Mouse (Mus musculus) c-Kit-positive CD71-positive TER-119-negative erythroid progenitor cells, embryonic 14.5 days (primary cell): ENCODE results near the gene Tmem182.

Source experiments
- DNase-seq: peaks from one replicate; pipeline ENCODE4 v3.0.0-alpha.2; 2013; ENCODE audit warnings: low read depth

The Tmem182 gene

DNA sequence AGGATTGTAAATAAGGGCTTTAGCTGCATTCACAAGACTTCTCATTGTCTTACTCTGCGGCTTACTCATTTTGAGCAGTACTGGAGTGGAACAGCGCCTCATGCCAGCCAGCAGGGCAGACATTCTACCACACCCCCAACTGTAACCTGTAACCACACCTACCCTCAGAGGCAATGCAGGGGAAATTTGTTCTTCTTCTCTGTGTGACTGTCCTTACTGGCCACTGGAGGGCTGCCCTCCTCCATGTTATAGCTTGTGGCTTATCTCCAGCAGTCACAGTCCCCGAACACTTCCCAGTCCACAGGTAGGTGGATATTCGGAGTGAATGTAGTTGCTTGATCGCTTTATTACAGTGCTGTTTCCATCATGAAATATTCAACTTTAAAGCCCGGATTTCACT, 59.6 kb downstream of the Tmem182 start:
- DNase-seq = no peak

DNA sequence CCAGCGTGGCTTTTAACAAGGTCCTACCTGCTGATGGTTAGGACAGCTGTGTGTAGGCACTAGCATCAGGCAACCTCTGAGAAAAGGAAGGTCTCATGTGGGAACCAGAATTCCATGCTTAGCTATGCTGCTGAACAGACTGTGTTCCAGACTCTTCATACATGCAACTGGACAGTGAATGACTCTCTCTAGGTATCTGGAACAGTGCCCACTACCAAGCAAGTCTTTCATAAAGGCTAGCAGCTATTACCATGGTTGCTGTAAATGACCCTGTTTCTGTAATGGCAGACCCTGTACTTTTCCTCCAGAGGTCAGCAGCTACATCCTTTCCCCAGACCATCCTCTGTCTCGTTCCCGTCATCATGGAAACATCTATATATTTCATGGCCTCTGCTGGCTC, 61.7 kb downstream of the Tmem182 start:
- DNase-seq = no peak

DNA sequence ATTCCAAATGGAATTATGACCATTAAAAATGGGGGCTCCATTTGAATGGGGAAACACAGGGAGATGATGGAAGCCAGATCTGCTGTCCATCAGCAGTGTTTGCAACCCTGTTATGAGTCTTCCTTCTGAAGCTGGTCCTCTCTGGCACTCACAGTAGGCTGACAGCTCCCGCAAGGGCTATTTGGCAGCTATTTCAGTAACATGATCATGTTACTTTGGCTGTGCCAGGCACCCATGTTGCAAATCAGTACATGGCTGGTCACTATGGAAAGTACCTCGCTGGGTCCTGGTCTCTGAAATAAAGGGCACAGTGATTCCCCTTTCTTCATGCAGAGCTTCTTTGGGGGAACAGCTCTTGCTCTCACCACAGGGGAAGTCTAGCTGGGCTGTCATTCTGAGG, 62.2 kb downstream of the Tmem182 start:
- DNase-seq = no peak

DNA sequence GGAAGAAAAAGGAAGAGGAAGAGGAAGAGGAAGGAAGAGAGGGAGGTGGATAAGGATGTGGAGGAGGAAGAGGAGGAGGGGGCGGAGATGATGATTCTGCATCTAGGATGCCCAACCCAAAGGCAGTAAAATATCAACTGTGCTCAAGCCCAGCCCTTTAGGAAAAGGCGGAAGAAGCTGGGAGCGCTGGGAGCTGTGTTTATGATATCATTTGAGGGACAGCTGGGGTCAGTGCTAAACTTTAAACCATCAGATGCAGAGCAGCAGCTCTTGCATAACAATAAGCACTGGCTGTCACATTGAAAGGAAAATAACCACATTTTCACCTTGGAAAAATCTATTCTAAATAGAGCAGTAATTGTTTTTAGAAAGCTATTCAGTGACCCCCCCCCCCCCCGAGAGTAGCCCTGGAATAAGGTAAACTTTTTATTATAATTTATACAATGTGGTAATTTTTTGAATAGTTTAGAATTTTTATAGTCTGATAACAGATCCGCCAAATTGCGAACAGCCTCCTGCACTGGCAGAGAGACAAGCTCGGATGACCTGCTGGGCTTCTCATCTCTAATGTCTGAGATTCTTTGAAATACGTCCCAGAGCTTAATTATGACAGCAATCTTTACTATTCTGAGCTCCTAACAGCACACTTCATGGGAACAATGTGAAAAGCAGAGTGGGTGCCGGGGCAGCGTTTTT, 68.5 kb downstream of the Tmem182 start:
- no peak for DNase-seq

DNA sequence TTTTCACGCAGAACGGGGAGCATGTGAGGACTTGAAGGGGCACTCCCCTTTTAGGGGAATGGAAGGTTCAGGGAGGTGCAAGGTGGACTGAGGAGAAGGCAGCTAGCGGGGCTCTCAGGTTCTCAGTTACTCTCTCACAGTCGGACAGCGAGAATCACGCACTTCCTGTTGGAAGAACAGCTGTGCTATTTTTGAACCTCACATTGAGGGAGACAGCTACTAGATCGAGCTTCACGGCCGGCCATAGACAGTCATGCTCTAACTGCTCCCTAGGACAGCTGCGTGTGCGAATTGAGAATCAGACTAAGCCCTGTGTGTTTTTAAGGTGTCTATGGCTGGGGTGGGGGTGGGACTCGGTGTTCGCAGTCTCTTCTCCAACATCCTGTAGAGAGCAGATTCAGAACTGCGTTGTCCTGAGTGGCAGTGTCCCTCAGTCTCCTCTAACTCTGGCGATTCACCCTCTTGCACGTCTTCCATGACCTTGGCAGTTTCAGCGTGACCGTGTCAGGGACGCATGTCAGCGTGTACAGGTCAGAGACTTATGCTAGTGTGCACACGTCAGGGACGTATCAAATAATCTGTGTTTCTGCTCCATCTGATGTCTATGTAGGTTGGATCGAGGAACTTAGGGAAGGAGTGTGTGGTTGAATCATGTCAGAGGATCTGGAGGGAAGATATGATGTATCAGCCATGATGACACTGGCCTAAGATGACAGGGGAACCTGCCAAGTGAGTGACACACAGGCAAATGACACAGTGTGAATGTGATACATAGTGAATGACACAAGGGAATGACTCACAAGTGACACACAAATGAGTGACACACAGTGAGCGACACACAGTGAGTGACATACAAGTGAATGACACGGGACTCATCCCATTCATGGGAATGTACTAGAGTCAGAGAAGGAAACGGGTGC, 69.3 kb downstream of the Tmem182 start:
- DNase-seq = no peak

DNA sequence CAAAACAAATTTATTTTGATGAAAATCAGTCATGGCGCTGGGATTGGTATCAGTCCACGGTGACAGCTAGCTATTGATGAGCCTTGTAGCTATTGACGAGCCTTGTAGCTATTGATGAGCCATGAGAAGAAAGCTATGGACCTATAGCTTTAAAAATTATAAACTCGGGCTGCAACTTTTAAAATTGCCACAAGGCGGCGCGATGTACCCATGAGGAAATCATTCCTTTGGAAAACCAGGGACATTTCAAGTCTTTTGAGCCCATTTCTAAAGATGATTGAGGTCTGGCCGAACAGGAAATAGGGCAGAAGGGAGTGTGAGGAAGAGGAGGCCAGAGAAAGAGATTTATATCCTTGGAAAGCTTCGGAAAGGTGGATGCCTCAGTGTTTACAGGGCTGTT, 73.7 kb downstream of the Tmem182 start:
- no peak for DNase-seq

DNA sequence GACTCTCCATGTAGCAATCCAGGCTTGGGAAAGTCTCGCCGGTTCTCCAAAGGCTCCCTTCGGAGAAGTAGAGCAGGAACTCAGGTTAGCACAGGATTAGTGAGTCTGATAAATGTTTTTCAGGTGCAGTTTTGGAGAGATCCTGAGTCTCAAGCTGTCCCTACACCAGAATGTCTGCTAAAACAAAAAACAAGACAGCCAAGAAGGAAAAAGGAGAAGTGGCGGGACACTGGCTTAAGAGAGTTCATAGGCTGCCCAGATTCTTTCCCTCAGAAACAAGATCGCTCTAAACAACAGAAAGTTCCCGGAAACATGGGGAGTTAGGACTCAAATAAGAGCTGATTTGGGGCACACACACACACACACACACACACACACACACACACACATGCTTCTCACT, 74.1 kb downstream of the Tmem182 start:
- DNase-seq = no peak

DNA sequence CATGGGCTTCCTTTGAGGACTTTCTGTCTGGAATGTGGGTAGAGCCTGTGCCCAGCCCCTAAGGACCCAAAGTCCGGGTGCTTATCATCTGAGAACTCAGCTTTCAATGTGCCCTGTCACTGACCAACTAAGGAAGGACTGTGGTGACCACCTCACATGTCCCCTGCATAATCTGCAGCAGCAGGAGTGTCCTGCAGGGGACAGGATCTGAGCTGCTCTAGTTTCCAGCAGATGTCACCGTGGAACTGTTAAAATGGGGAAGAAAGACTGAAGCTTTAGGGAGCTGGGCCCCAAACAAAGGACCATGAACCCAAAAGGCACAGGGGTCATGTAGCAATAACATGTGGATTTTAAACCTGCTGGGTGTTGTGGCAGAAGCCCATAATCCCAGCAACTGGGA, 75.1 kb downstream of the Tmem182 start:
- DNase-seq = no peak

DNA sequence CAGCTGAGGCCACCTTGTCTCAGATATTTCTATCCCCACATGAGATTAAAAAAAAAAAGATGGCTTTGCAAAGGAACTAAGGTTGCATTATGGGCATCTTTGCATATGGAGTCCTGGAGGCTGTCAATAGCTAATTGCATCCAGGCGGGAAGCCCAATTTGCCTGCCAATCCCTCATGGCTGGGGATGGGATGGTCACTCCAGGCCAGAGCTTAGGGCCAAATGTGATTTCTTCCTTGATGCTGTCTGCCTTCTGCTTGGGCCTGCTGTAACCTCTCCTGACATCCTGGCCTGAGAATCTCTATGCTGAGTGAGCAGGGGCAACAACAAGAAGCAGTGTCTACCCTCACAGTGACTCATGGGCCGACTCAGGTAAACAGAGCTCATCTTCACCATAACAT, 78.5 kb downstream of the Tmem182 start:
- no peak for DNase-seq

DNA sequence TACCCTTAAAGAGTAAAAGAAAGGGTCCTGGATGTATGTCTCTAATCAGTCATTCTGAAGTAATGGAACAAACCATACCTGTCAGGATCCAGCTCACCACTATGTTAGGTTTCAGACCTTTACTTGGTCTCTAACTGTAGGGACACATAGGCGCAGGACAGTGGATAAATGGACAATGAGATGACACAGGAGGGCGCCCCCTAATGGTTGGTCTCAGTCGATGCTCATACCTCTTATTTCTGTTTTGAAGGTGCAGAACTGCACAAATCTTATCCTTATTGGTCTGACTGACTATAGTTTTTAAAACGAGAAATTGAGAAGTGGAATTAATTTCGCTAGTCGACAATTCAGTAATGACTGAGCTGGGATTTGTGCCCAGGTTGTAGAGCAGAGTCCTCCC, 79.5 kb downstream of the Tmem182 start:
- DNase-seq = no peak

DNA sequence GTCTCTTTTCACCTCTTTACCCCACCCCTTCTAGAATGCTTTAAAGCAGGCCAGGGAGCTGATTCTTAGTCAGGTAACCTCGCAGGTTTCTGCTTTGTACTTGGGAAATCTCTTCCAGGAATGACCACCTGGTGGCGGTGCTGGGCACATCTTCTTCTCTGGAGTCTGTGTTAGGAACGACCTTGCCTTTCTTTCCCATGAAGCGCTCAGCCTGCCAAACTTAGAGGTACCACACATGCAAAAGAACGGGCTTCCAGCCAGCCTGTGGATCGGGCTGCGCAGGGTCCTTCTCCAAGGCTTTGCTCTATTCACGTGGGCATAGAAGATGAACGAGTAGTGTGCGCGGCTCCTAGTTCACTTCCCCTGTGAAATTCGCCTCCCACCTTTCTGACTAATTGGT, 82.3 kb downstream of the Tmem182 start:
- no peak for DNase-seq

DNA sequence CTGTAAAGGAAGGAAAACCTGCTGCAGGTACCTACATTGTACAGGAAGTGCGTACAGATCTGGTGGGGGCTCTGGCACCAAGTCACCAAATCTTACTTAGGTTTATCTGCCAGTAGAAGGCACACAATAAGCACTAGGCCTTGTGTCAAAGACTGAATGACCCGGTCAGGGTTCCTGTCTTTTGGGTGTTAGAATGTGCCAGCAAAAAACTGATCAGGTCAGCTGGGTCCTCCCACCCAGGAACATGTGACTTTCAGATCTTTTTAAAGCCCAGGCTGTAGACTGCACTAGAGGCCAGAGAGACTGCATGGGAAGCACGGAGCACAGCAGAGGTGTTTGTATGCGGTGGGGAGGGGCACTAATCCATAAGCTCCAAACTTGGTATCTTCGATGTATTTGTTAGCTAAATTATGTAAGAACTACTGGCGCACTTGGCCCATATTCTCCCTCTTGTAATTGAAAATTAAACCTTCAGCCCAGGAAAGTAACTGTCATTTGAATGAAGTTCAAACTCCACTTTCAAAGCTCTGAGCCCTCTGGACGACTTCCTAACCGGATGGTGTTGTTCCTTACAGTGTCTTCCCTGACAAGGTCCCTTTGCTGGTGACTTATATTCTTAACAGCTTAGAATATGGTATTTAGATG, 83.1 kb downstream of the Tmem182 start:
- no peak for DNase-seq

DNA sequence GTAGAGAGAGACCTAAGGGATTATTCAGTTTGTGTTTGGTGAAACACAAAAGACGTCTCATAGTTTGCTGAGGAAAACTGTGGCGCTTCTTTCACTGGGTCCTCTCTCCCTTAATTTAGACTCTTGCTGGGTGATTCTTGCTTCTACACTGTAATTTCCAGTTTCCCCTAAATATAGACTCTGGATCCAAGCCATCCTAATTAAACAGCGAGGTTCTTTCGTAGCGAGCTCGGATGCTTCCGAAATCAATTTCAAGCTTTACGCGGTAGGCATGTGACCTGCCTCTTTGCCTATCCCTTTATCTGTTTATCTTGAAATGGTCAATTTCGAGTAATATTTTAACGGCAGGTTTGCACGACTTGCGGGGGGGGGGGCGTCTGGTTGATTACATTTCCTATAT, 84.2 kb downstream of the Tmem182 start:
- no peak for DNase-seq

DNA sequence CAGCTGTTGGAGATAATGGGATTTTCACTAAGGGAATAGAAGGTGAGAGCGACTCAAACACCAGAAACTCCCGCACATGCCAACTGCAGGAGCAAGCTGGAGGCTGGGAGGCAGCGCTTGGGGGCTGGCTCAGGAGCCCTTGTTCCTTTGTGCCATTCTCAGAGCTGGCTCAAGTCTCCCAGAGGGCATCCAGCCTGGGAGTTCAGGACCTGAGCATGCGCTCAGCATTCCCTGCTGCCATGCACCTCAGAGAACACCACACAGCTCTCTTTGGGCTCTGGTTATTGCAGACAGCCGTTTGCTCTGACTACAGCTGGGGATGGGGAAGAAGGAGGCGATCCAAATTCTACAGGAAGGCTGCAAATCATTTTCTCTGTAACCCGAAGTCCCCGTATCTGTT, 84.8 kb downstream of the Tmem182 start:
- no peak for DNase-seq

DNA sequence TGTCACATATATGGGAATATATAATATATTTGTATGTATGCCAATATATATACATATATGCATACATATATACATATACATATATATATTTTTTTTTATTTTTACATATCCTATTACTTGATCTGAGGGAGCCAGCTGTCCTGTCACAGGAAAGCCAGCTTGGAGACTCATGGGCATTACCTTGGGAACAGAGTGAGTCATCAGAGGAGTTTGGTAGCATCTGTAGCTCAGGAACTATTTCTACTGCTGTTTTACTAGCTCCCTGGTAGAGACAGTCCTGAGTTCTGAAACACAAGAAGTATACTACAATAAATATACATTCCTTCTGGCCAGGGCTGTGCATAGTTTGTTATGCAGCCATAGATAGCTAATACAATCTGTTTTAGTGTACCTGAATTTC, 98.3 kb downstream of the Tmem182 start:
- no peak for DNase-seq
